Mouse (Mus musculus): ENCODE data around the gene Tmem136. TPM values are rescaled to one million over a fixed set of nuclear protein-coding genes. Genes with fewer than 3 reads are reported as not detected.

Tmem136 gene
- not detected for total RNA-seq (2023)

DNA sequence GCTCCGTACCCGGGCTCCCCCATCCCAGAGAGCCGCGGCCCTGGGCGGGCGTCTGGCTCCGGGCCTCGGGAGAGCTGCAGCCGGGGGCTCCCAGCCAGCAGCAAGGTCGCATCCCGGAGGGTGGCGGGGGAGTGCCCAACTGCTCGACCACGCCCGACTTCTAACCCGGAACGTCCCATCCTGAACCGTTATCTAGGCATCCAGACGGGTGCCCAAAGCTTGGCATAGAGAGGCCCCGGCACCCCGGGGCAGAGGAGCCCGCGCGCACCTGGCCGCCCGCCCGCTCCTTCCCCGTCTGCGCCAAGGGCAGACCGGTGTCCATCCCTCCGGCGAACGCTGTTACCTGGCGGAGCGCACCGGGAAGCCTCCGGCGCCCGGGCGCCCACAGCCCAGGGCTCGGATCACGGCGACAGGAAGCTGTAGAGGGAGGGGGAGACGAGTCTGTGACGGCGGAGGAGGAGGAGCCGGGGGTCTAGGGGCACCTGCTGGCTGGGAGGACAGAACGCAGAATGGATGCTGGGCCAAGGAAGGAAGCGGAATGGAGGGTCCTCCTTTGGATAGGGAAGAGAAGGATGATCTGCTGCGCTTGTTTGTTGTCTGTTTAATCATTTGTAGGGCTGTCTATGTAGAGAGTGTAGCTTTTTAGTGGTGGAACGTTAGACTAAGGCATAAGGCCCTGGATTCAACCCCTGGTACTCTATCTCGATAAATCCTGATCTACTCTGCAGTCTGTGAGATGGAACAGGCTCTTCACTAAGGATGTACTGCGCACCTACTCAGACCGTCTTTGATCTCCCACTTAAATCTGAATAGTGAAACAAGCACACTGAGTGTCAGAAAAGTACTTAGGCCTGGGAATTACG is at the start of gene Tmem136:
Gene Tmem136 (minus strand): TSS at position 437 of the 863 bp plus-strand sequence.

DNA sequence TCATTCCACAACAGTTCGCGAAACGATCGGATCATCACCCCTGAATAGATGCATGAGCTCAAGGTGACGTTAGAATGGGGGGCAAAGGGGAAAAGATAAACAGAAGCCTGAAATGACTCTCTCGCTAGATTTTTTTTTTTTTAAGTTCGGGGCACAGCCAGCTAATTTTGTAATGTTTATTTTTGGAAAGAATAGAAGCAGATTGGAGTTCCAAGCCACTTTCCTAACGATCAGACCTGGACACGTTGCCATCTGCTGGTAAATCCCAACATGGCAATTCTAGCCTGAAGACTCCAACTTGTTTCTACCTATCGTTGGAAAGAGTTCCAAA is 9.2 kb downstream of the Tmem136 start, which contains the start of gene Arhgef12:
Gene Arhgef12 (minus strand): TSS at position 53 of the 331 bp plus-strand sequence.

Other genes with a start within 250 kb of the Tmem136 start
- not detected for gene Grik4, start 172.1 kb downstream of the Tmem136 start, total RNA-seq (2023)
- gene Arhgef12, start 9.3 kb downstream of the Tmem136 start, total RNA-seq (2023): 9.7 TPM
- not detected for gene Pou2f3, start 93.8 kb upstream of the Tmem136 start, total RNA-seq (2023)
- gene Oaf, start 123.3 kb upstream of the Tmem136 start, total RNA-seq (2023): 0.18 TPM
- not detected for gene Trim29, start 194.3 kb upstream of the Tmem136 start, total RNA-seq (2023)